Mouse (Mus musculus): ENCODE results near the gene Creb3. TPM values are rescaled to one million over a fixed set of nuclear protein-coding genes. Genes with fewer than 3 reads are reported as not detected.
"Not testable (repeated sequence)": the region's sequence is repeated elsewhere in the genome, so short reads cannot be mapped to it uniquely, and the experiment has no call there.

The Creb3 gene
- polyA plus RNA-seq, 1 experiment from 2014 or later, result 114 TPM

GRCm38 (mm10) chr4:43549055-43549454 is 13.1 kb upstream of the Creb3 start:
- WGBS, result 91% methylated on average over 12 of the region's 12 CpGs
- H3K27me3 ChIP-seq (replicated peaks; ENCODE audit: control insufficient read depth, insufficient read depth, low read length), result no peaks in the 10 kb centered on the region
- H3K27ac ChIP-seq (ENCODE audit: low read depth, low read length), result peak overlapping the region; percentile 7; the same call in 1 of the 2 replicates
- no peak overlapping the region for H3K4me2 ChIP-seq (replicated peaks; ENCODE audit: low read depth)
- TF ChIP-seq CTCF (IDR thresholded peaks at IDR 0.05; ENCODE audit: low read depth), result no peak
- no peak for ATAC-seq
- H3K4me3 ChIP-seq (ENCODE audit: low read depth, low read length), result no peak overlapping the region
- no peaks in the 10 kb centered on the region for H3K4me1 ChIP-seq (replicated peaks; ENCODE audit: control insufficient read depth, insufficient read depth, low read length)
- peaks cover 100% of the 10 kb centered on the region for H3K36me3 ChIP-seq (ENCODE audit: control insufficient read depth, insufficient read depth)
- H3K9me3 ChIP-seq (ENCODE audit: control insufficient read depth), result no peaks in the 10 kb centered on the region
- H3K9ac ChIP-seq (ENCODE audit: low read depth, low read length), result no peak overlapping the region

GRCm38 (mm10) chr4:43551854-43552253 is 10.3 kb upstream of the Creb3 start:
- peak; percentile 10 for TF ChIP-seq CTCF (IDR thresholded peaks at IDR 0.05; ENCODE audit: low read depth)
- not testable (repeated sequence) for H3K9me3 ChIP-seq (ENCODE audit: control insufficient read depth); H3K27me3 ChIP-seq (replicated peaks; ENCODE audit: control insufficient read depth, insufficient read depth, low read length); H3K27ac ChIP-seq (ENCODE audit: low read depth, low read length); H3K9ac ChIP-seq (ENCODE audit: low read depth, low read length); ATAC-seq; H3K4me2 ChIP-seq (replicated peaks; ENCODE audit: low read depth); H3K4me1 ChIP-seq (replicated peaks; ENCODE audit: control insufficient read depth, insufficient read depth, low read length); H3K4me3 ChIP-seq (ENCODE audit: low read depth, low read length)
- WGBS, result 87% methylated on average over 6 of the region's 6 CpGs
- H3K36me3 ChIP-seq (ENCODE audit: control insufficient read depth, insufficient read depth), result peaks cover 100% of the 10 kb centered on the region

DNA sequence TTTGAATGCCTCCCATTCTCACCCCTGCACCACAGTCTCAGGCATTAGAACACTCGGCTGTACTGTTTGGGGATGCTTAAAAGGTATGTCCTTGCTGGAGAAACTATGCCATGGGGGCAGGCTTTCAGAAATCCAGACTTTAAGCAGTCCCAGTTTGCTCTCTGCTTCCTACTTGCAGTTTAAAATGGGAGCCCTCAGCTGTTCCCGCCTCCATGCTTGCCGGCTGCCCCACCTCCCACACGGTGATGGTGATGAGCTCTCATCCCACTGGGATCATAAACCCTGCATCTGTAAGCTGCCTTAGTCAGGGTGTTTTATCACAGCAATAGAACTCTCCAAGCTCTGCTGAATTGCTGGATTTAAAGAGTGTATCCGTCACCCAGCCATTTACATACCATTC is 9.7 kb upstream of the Creb3 start:
- H3K9ac ChIP-seq (ENCODE audit: low read depth, low read length), result no peak overlapping the region
- H3K4me2 ChIP-seq (replicated peaks; ENCODE audit: low read depth), result no peak overlapping the region
- peaks cover 95% of the 10 kb centered on the region for H3K36me3 ChIP-seq (ENCODE audit: control insufficient read depth, insufficient read depth)
- no peak for ATAC-seq
- H3K4me1 ChIP-seq (replicated peaks; ENCODE audit: control insufficient read depth, insufficient read depth, low read length), result no peaks in the 10 kb centered on the region
- no peak overlapping the region for H3K4me3 ChIP-seq (ENCODE audit: low read depth, low read length)
- H3K27ac ChIP-seq (ENCODE audit: low read depth, low read length), result no peak overlapping the region
- no peak for TF ChIP-seq CTCF (IDR thresholded peaks at IDR 0.05; ENCODE audit: low read depth)
- H3K9me3 ChIP-seq (ENCODE audit: control insufficient read depth), result no peaks in the 10 kb centered on the region
- 97% methylated on average over 5 of the region's 5 CpGs for WGBS
- no peaks in the 10 kb centered on the region for H3K27me3 ChIP-seq (replicated peaks; ENCODE audit: control insufficient read depth, insufficient read depth, low read length)

DNA sequence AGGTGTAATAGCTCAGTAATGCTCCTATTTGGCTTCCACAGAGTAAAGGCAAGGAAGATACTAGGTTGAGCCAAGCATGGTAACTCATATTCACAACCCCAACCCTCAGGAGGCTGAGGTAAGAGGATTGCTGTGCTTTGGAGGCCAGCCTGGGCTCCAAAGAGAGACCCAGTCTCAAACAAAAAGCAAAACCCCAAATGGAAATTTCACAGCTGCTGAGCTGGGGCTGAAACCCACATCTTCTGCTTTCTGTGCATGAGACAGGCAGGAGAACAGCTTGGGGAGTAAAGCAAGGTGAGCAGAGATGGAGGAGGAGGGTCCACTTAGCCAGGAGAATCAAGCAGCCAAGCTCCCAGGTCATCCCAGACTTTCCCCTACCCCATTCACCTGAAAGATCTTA is 8.2 kb upstream of the Creb3 start:
- H3K9me3 ChIP-seq (ENCODE audit: control insufficient read depth), result no peaks in the 10 kb centered on the region
- peaks cover 2% of the 10 kb centered on the region; the same call in 1 of the 2 replicates for H3K4me1 ChIP-seq (replicated peaks; ENCODE audit: control insufficient read depth, insufficient read depth, low read length)
- H3K27me3 ChIP-seq (replicated peaks; ENCODE audit: control insufficient read depth, insufficient read depth, low read length), result no peaks in the 10 kb centered on the region
- no peak overlapping the region for H3K4me3 ChIP-seq (ENCODE audit: low read depth, low read length)
- H3K36me3 ChIP-seq (ENCODE audit: control insufficient read depth, insufficient read depth), result peaks cover 80% of the 10 kb centered on the region
- no peak for TF ChIP-seq CTCF (IDR thresholded peaks at IDR 0.05; ENCODE audit: low read depth)
- no peak overlapping the region for H3K4me2 ChIP-seq (replicated peaks; ENCODE audit: low read depth)
- H3K9ac ChIP-seq (ENCODE audit: low read depth, low read length), result no peak overlapping the region
- H3K27ac ChIP-seq (ENCODE audit: low read depth, low read length), result no peak overlapping the region
- no peak for ATAC-seq

DNA sequence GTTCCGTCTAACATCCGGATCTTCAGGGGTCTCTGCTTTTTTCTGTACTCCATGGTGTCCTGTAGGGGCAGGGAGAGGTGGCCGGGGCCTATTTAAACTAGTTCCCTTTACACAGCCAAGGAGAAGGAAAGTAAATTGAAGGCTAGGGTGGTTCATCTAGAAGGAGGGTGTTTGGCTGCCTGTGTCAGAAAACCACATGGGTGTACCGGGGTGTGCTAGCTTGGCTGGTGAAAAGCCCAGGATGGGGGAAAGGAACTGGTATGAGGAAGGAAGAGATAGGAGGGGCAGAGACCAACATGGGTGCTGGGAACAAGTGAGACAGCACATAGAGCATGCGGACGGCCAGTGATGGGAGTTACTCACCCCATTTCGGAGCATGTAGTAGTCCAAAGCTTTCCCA is 6.2 kb upstream of the Creb3 start:
- no peaks in the 10 kb centered on the region for H3K27me3 ChIP-seq (replicated peaks; ENCODE audit: control insufficient read depth, insufficient read depth, low read length)
- TF ChIP-seq CTCF (IDR thresholded peaks at IDR 0.05; ENCODE audit: low read depth), result no peak
- ATAC-seq, result no peak
- 90% methylated on average over 7 of the region's 7 CpGs for WGBS
- no peak overlapping the region for H3K4me2 ChIP-seq (replicated peaks; ENCODE audit: low read depth)
- peaks cover 60% of the 10 kb centered on the region for H3K36me3 ChIP-seq (ENCODE audit: control insufficient read depth, insufficient read depth)
- peaks cover 2% of the 10 kb centered on the region; the same call in 1 of the 2 replicates for H3K4me1 ChIP-seq (replicated peaks; ENCODE audit: control insufficient read depth, insufficient read depth, low read length)
- no peak overlapping the region for H3K27ac ChIP-seq (ENCODE audit: low read depth, low read length)
- H3K9ac ChIP-seq (ENCODE audit: low read depth, low read length), result no peak overlapping the region
- no peak overlapping the region for H3K4me3 ChIP-seq (ENCODE audit: low read depth, low read length)
- H3K9me3 ChIP-seq (ENCODE audit: control insufficient read depth), result no peaks in the 10 kb centered on the region

DNA sequence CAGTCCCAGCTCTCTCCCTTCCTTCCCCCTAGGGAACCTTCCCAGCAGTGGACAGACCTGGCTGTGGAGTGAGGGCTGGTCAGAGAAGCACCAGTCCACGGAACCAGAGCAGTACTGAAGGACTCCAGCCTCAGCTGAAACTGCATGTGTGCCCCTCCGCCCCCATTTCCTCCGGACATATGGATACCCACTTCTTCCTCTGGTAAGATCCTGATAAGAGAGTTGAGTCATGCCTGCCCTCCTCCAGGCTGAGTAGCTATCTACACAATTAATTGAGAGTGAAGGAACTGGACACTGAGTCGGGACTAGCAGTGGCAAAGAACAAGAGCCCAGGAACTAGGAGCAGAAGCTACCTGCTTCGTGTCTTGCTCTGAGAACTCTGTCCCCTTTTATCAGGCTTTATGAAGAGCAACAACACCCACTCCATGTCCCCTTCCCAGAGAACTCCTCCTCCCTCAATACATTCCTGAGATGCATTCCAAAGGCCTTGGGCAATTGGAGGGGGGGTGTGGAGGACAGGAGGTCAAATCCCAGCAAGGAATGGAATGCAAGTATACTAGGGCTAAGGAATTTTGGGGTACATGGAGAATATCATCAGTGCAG is 4.0 kb upstream of the Creb3 start:
- WGBS, result 24% methylated on average over 5 of the region's 5 CpGs
- no peak for ATAC-seq

More for the DNA sequence above, 4.0 kb upstream of the Creb3 start:
- peak overlapping the region; percentile 72 for H3K4me2 ChIP-seq (replicated peaks; ENCODE audit: low read depth)
- H3K27me3 ChIP-seq (replicated peaks; ENCODE audit: control insufficient read depth, insufficient read depth, low read length), result no peaks in the 10 kb centered on the region
- peaks cover 38% of the 10 kb centered on the region for H3K36me3 ChIP-seq (ENCODE audit: control insufficient read depth, insufficient read depth)
- H3K9ac ChIP-seq (ENCODE audit: low read depth, low read length), result no peak overlapping the region
- H3K4me1 ChIP-seq (replicated peaks; ENCODE audit: control insufficient read depth, insufficient read depth, low read length), result peaks cover 2% of the 10 kb centered on the region; the same call in 1 of the 2 replicates
- no peak for TF ChIP-seq CTCF (IDR thresholded peaks at IDR 0.05; ENCODE audit: low read depth)
- H3K27ac ChIP-seq (ENCODE audit: low read depth, low read length), result peak overlapping the region; percentile 61; the same call in 1 of the 2 replicates
- H3K9me3 ChIP-seq (ENCODE audit: control insufficient read depth), result no peaks in the 10 kb centered on the region
- 0 out of 2 replicates have a peak overlapping the region, but pooled peaks have one; percentile 10 for H3K4me3 ChIP-seq (ENCODE audit: low read depth, low read length)

Data from intestine, postnatal 0 days (tissue).